Mouse (Mus musculus) urinary bladder, postnatal 14 days (tissue): ENCODE measurements around the gene Cyp26b1.

Experiments
- DNase-seq: peaks from one replicate; pipeline ENCODE4 v3.0.0; 2021; ENCODE audit warnings: low spot score

The Cyp26b1 gene

DNA sequence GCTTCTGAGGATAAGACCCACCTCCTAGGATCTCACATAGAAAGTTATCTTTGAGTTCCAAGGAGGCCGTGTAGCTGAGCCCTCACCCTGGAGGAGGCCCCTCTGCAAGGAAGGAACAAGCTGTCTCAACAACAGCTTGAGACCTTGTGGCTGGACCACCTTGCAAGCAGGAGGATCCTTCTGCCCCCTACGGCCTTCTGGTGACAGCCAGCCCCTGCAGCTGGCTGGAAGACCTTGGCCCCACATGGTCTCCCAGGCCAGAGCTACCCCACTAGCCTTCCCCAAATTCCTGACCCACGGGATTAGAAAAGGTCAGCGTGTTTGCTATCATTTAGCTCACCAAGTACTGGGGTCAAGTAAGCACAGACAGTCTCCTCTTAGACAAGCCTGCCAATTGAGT, 30.8 kb downstream of the Cyp26b1 start:
- DNase-seq = no peak

DNA sequence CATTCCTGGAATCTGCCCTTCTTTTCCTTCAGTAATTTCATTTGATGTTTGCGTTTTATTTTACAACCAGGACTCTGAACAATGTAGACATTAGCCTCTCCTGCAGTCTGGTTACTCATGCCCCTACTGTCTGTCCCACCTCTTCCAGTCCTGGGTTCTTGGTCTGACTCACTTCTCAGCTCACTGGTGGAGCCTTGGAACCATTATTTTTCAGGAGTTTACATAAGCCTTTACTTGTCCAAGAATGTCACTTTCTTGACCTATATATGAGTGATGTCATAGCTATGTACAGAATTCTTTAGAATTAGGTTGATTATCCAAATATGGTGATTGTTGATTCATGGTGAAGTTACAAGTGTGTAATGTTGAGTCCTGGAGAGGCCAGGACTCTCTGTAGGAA, 32.5 kb downstream of the Cyp26b1 start:
- no peak for DNase-seq

DNA sequence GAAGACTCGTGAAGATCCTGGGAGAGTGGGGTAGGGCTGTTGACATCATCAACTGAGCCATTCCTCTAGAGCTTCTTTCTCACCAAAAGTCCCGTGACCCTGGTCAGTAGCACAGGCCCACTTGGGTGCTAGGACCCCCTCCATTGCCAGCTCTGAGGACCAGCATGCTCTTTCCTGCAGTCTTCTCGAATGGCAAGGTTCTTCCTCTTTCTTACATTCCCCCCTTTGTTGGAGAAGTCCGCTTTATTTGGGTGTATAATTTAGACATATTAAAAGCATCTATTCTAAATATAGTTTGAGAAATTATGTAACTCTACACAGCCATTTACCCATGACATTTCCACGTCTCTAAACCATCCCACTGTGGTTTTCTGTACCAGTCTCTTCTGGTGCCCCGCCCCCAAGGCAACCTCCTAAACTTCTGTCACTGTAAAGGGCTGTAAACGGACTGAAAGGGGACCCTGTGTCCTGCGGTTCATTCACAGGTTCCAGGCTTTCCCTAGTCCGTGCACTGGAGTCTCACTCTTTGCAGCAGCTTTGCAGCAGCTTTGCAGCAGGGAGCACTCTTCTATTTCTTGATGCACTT, 43.8 kb downstream of the Cyp26b1 start:
- DNase-seq = no peak

DNA sequence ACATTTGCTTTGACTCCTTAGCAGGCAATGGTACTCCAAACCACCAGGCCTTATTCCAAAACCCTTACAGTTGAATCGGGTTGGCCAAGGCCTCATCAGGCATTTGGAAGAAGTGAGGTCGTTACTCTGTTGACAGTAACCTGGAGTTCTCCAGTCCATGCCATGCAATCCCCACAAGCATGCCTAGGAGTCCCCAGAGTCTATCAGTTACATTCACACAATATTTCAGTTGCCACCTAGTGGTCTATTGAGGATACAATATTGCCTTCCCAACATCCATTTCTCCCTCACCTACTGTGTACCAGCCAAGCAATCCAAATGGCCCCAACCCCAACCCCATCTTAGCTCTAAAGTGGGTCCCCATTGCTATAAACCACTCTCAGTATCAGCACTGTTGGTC, 48.3 kb downstream of the Cyp26b1 start:
- DNase-seq = no peak

DNA sequence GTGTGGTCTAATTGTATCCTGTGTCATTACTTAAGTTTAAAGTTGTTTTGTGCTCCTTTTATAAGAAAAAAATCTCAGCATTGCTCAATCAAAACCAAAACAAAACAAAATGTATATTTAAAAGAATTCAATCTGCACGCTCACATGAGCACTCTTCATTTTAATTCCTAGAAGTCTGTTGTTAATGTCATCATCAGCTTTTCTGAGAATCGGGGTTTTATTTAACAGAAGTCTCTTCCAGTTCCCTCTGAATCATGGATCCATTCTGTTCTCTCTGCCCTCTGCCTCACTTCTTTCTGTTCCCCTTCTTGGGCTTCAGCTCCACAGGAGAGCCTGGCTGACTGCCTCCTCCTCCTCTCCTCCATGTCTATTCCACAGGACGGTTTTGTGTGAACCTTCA, 49.3 kb downstream of the Cyp26b1 start:
- DNase-seq = no peak

DNA sequence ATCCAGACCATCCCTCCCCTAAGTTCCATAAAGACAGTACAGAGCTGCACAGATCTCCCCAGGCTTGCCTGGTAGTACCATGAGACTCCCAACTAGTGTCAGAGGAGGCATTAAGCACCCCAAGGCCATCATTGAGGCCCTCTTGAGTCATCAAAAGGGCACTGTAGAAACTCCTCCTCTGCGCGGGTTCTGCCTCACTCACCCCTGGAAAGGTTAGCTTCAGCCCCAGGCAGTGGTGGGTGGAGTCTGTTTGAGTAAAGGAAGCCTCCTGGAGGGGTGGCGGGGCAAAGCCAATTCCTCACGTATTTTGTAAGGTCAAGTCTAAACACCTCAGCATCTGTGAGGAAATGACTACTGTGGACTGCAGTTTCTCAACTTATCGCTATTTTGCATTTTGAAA, 50.2 kb downstream of the Cyp26b1 start:
- DNase-seq = no peak

DNA sequence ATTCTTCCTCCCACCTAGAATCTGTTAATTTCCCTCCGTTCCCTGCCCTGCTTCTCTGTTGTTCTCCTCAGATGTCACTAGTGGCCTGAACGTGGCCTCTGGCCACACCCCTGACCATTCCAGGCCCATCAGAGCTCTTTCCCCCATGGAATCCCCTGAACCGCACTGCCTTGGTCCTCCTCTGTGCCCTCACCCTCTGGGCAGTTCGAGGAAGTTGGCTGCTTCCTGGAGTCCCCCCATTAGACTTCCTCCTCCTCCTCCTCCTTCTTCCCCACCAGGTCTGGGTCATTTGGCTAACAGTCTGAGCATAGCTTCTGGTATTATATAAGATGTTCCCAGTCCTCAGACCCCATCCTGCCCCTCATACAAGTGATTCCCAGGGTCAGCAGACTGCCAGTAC, 53.8 kb downstream of the Cyp26b1 start:
- no peak for DNase-seq

DNA sequence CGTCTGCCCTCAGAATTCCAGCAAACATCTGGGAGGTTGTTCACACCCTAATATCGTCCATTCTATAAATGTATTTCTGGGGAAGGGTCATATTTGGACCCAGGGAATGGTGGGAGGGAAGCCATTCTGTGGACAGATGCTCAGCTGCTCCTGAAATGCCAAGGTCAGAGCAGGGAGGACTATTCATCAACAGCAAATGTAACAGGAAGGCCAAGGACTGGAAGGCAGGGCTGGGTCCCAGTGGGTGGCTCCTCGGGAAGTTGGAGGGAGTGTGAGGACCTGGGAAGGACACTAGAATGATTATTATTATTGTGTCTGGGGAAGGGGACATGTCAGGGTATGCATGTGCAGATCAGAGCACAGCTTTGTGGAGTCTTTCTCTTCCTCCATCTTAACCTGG, 55.0 kb downstream of the Cyp26b1 start:
- DNase-seq = no peak

DNA sequence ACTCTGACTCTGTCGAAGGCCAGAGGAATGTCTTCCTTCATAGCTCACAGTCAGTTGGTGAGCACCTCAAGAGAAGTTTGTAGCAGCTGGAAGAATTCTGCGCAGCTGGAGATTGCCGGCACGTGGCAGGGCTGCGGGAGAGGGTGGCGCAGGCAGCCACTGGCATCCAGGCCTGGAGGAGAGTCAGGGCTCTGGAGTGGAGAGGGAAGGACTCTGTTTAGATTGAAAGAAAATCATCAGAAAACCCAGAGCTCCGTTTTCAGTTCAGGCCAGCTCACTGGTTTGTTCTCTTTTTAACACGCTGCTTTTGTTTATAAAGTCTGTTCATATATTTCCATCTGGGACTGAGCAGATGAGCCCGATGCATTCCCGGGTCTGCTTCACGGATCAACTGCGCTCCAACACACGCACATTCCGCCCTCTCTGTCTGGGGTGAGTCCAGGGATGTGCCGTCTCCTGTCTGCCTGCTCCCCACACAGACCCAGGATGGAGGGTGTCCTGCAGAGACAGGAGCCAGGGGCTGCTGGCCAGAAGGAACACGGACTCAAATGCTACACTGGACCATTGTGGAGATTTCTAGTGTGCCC, 56.0 kb downstream of the Cyp26b1 start:
- DNase-seq = no peak

DNA sequence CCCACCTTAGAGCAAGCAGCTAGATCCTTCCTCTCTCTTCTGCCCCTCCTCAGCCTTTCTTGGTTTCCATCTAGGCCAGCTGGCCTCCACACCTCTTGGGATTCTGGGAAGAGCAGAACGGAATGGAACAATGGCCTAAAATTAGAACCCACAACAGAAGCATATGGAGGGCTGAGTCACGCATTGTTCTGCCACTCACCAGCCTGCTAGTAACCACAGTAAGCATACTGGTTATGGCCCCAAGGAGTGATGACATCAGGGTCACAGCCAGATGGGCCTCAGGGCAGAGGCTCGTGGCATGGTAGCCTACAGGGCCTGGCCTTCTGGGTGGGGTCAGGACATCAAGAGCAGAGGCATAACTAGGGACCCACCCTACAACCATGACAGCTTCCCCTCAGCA, 58.8 kb downstream of the Cyp26b1 start:
- DNase-seq = no peak

DNA sequence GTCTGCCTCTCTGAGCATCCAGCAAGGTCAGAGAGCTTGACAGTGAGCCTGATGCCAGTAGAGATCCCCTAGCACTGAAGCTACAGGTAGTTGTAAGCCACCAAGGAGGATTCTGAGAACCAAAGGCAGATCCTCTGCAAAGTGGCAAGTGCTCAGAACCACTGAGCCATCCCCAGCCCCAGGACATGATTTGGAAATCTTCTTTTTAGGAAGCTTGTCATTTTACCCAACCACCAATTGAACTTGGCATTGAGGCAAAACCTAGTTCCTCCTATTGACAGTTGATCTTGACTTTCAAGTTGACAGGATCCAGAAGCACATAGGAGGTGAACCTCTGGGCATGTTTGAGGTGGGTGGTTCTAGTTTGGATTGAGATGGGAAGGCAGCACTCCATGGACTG, 63.8 kb downstream of the Cyp26b1 start:
- no peak for DNase-seq

DNA sequence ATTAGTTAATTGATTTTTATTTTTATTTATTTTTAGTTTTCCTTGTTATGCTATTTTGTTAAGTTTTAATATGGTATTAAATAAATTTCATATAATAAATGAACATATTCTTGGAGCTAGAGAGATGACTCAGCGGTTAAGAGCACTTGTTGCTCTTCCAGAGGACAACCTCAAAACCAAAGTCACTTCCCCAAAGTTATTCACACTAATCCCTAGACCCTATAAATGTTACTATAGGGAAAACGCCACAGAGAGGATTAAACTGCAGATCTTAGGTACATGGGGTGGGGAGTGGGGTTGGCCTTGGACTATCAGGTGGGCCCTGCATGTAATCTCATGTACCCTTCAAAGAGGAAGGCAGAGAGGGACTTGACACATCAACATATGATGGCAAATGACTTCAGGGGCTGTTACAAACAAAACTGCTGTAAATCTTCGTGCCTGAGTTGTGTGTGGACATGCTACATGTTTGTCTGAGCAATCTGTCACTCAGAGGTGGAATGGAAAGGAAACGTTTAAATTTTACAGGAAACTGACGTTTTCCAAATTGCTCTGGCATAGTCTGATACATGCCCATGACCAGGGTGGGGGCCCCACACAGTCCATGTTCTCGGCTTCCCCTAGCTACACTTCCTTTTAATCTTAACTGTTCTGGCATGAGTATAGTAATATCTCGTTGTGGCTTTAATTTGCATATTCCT, 68.7 kb downstream of the Cyp26b1 start:
- no peak for DNase-seq
